Mouse (Mus musculus) liver, embryonic 14.5 days (tissue): ENCODE results near the gene Eng. TPM values are rescaled to one million over a fixed set of nuclear protein-coding genes. Genes with fewer than 3 reads are reported as not detected.

Source experiments
- ATAC-seq: fragments of 200-750 bp; cut with Nextera tagmentation; 2 replicates; pipeline ENCODE4 v1.8.0; 2017; ENCODE audit warnings: moderate number of reproducible peaks, mild to moderate bottlenecking, moderate library complexity; ENCODE audit not compliant: insufficient read depth
- DNase-seq, 3 experiments: peaks; one replicate each; pipeline ENCODE4 v3.0.0-alpha.2; 2012 to 2013; ENCODE audit warnings: low read depth in 3 of 3, low spot score in 3 of 3
- H3K27ac ChIP-seq: fragments of 300-500 bp; sonication (generic); 2 replicates; pipeline ENCODE4 v1.5.1; 2014; ENCODE audit warnings: moderate library complexity, mild to moderate bottlenecking, control low read depth, inconsistent platforms
- H3K27me3 ChIP-seq: fragments of 300-500 bp; sonication (generic); 2 replicates; pipeline ENCODE4 v1.6.1; 2014; ENCODE audit warnings: mild to moderate bottlenecking, low read length, moderate library complexity; ENCODE audit not compliant: control insufficient read depth, insufficient read depth
- H3K36me3 ChIP-seq: fragments of 300-500 bp; sonication (generic); replicated peaks from 2 replicates; pipeline ENCODE4 v1.6.1; 2014; ENCODE audit warnings: low read depth; ENCODE audit not compliant: control insufficient read depth, insufficient read depth
- H3K4me1 ChIP-seq, 2 experiments: fragments of 200-500 bp in 1 of 2; fragments of 300-500 bp in 1 of 2; sonication (generic) in 1 of 2; replicated peaks; 2 replicates each; pipeline ENCODE4 v1.6.1; 2012 to 2014; ENCODE audit warnings: antibody characterized with exemption in 1 of 2, inconsistent platforms in 1 of 2, low read length in 1 of 2; ENCODE audit not compliant: control insufficient read depth in 2 of 2, insufficient read depth in 2 of 2
- H3K4me2 ChIP-seq: fragments of 300-500 bp; sonication (generic); 2 replicates; pipeline ENCODE4 v1.6.1; 2014; ENCODE audit warnings: low read depth, mild to moderate bottlenecking, control low read depth, moderate library complexity
- H3K4me3 ChIP-seq, 2 experiments: fragments of 200-500 bp in 1 of 2; fragments of 300-500 bp in 1 of 2; sonication (generic) in 1 of 2; 2 replicates each; pipeline ENCODE4 v1.5.1; 2012 to 2014; ENCODE audit warnings: low read depth in 2 of 2, low read length in 2 of 2, mild to moderate bottlenecking in 2 of 2, control low read depth in 1 of 2, inconsistent platforms in 1 of 2, moderate library complexity in 1 of 2; ENCODE audit not compliant: insufficient read depth in 1 of 2
- H3K9ac ChIP-seq: fragments of 300-500 bp; sonication (generic); replicated peaks from 2 replicates; pipeline ENCODE4 v1.6.1; 2014; ENCODE audit warnings: mild to moderate bottlenecking, control low read depth, moderate library complexity
- H3K9me3 ChIP-seq: fragments of 300-500 bp; sonication (generic); 2 replicates; pipeline ENCODE4 v1.6.1; 2016; ENCODE audit warnings: low read length, mixed read lengths; ENCODE audit not compliant: control insufficient read depth
- CTCF ChIP-seq: IDR thresholded peaks from 2 replicates; pipeline ENCODE4 v1.5.1; 2016; ENCODE audit warnings: antibody characterized with exemption, low read depth, control low read depth
- EP300 ChIP-seq: IDR thresholded peaks from 2 replicates; pipeline ENCODE4 v1.6.1; 2016; ENCODE audit warnings: antibody characterized with exemption, low read depth
- WGBS: fragments of 180-500 bp; shearing (Covaris S2); extraction: QIAGEN DNeasy Blood & Tissue Kit; methylation state at CpG from one replicate; pipeline ENCODE4 v1.1.7; 2014; ENCODE audit not compliant: insufficient replicate concordance; 5-methylcytosine and 5-hydroxymethylcytosine counted together
- polyA plus RNA-seq, 2 experiments: library from polyadenylated mRNA; depleted of rRNA in 1 of 2; stranded (reverse) in 1 of 2; unstranded in 1 of 2; fragments of >200 nt; fragmentation: Nextera tagmentation in 1 of 2; extraction: Ambion mirVana in 1 of 2; gene quantifications; 2 replicates each; pipeline versions ENCODE4 v1.2.1 to v1.2.3; 2012 to 2014

Gene Eng
- polyA plus RNA-seq, 2 experiments: 13.9 to 15.4 TPM

- H3K9ac ChIP-seq: no peak overlapping the region
- H3K4me1 ChIP-seq: peaks cover 12 to 17% of the 10 kb centered on the region in 2 experiments
- H3K27me3 ChIP-seq: no peaks in the 10 kb centered on the region
- H3K36me3 ChIP-seq: peaks cover 52% of the 10 kb centered on the region
- H3K4me2 ChIP-seq: no peak overlapping the region
- ATAC-seq (no peak), DNase-seq (no peak)
- no peak overlapping the region for H3K27ac ChIP-seq
- 87% methylated on average over 20 of the region's 20 CpGs for WGBS
- H3K9me3 ChIP-seq: no peaks in the 10 kb centered on the region
- TF ChIP-seq EP300: no peak
- TF ChIP-seq CTCF: no peak
- H3K4me3 ChIP-seq: no peak overlapping the region
These were observed 63.2 kb downstream of the Eng start for GRCm38 (mm10) chr2:32709521-32710137.

DNA sequence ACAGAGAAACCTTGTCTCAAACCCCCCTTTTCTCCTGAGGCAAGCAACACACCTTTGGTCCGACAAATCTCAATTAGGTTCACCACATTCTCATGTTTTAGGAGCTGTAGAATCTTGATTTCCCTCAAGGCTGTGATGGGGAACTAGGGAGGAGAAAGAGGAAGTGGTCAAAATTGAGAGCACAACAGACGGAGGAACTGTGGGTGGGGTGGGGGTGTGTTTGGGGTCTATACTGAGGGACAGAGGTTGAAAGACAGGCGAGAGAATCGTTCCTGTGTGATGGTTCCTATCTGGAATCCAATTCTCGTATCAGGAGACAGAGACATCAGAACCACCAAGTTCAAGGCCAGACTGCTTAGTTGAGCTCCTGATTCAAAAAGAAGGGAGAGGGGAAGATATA lies 64.0 kb downstream of the Eng start:
- Histone ChIP-seq H3K27me3 (no peaks in the 10 kb centered on the region), H3K27ac (no peak overlapping the region), H3K36me3 (peaks cover 52% of the 10 kb centered on the region), H3K4me2 (no peak overlapping the region), H3K4me3 (no peak overlapping the region), H3K9me3 (no peaks in the 10 kb centered on the region), H3K9ac (no peak overlapping the region), H3K4me1 (peaks cover 12 to 23% of the 10 kb centered on the region in 2 experiments)
- WGBS: 42% methylated on average over 5 of the region's 5 CpGs
- DNase-seq (no peak), ATAC-seq (no peak)
- no peak for TF ChIP-seq EP300
- no peak for TF ChIP-seq CTCF

GRCm38 (mm10) chr2:32711301-32712056 lies 65.1 kb downstream of the Eng start:
- TF ChIP-seq CTCF (no peak), EP300 (no peak)
- H3K9ac ChIP-seq: peak overlapping the region; percentile 83
- H3K9me3 ChIP-seq: no peaks in the 10 kb centered on the region
- H3K36me3 ChIP-seq: peaks cover 42% of the 10 kb centered on the region
- WGBS: 21% methylated on average over 9 of the region's 9 CpGs
- H3K4me1 ChIP-seq: peaks cover 12 to 23% of the 10 kb centered on the region in 2 experiments
- H3K27me3 ChIP-seq: no peaks in the 10 kb centered on the region
- DNase-seq (no peak), ATAC-seq (no peak)
- peak overlapping the region; percentile 93 for H3K4me2 ChIP-seq
- peak overlapping the region; percentile 57 for H3K27ac ChIP-seq
- H3K4me3 ChIP-seq: peak overlapping the region; percentile 83

DNA sequence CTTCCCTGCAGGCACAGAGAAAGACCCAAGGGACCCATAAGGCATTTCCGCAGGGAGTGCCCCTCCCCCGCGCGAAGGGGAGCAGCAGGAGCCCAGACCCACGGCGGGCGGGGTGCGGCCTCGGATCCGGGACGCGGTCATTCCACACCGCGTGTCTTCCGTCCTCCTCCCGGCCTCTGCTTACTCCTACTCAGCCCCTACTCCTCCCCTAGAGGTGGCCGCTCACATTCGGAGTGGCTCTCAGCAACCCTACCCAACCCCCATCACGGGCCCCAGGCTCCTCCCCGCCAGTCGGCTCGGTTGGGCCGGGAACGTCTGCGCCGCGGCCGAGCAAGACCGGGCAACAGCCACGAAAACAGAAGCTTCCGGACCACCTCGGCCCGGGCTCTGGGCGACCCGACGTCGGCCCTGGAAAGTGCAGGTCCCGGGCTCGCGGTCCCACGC lies 65.7 kb downstream of the Eng start:
- Histone ChIP-seq H3K27ac (peak overlapping the region; percentile 57), H3K27me3 (no peaks in the 10 kb centered on the region), H3K9me3 (no peaks in the 10 kb centered on the region), H3K4me3 (peak overlapping the region; percentile 83), H3K9ac (peak overlapping the region; percentile 83), H3K4me1 (peaks cover 12 to 23% of the 10 kb centered on the region in 2 experiments), H3K4me2 (peak overlapping the region; percentile 93), H3K36me3 (peaks cover 35% of the 10 kb centered on the region)
- 0% methylated on average over 41 of the region's 41 CpGs for WGBS
- ATAC-seq (peak; percentile 70), DNase-seq (peak; percentile 58 to 62 (median 60))
- peak; percentile 45 for TF ChIP-seq CTCF
- no peak for TF ChIP-seq EP300

DNA sequence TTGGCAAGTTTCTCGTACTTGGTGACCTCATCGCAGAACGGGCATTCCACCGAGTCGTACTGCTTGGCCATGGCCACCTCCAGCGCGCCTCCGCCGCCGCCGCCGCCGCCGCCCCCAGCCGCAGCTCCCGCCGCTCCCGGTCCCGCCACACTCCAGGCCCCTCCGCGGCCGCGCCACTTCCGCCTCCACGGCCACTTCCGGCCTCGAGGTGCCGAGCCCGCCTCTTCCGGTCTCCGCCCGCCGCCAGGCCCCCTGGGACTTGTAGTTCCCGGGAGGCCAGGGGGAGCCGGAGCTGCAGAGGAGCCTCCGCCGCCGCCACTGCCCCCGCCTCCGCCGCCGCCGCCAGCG lies 66.2 kb downstream of the Eng start:
- ATAC-seq (peak; percentile 89), DNase-seq (peak; percentile 81 to 85 (median 83))
- Histone ChIP-seq H3K36me3 (peaks cover 32% of the 10 kb centered on the region), H3K4me3 (peak overlapping the region; percentile 83 to 85), H3K27me3 (no peaks in the 10 kb centered on the region), H3K9me3 (no peaks in the 10 kb centered on the region), H3K9ac (peak overlapping the region; percentile 83), H3K4me1 (peaks cover 12 to 23% of the 10 kb centered on the region in 2 experiments), H3K4me2 (peak overlapping the region; percentile 93), H3K27ac (peak overlapping the region; percentile 57)
- 2% methylated on average over 27 of the region's 44 CpGs for WGBS
- TF ChIP-seq CTCF (no peak), EP300 (no peak)
